Mouse (Mus musculus) C2C12 (cell line): ENCODE results near the gene Mpi. TPM values are rescaled to one million over a fixed set of nuclear protein-coding genes. Genes with fewer than 3 reads are reported as not detected.

Experiments used
- H3K27me3 ChIP-seq: one replicate; pipeline ENCODE4 v1.6.1; 2011; ENCODE audit not compliant: control insufficient read depth, insufficient read depth, insufficient read length
- H3K36me3 ChIP-seq: one replicate; pipeline ENCODE4 v1.6.1; 2011; ENCODE audit not compliant: control insufficient read depth, insufficient read depth
- H3K4me3 ChIP-seq: one replicate; pipeline ENCODE4 v1.5.1; 2011; ENCODE audit warnings: mild to moderate bottlenecking, control low read depth; ENCODE audit not compliant: poor library complexity, insufficient read depth, severe bottlenecking
- H3K79me2 ChIP-seq: one replicate; pipeline ENCODE4 v1.6.1; 2011; ENCODE audit not compliant: control insufficient read depth, insufficient read depth
- H3K79me3 ChIP-seq: one replicate; pipeline ENCODE4 v1.6.1; 2011; ENCODE audit warnings: low read depth, control low read depth
- H3ac ChIP-seq: one replicate; pipeline ENCODE3; 2011; ENCODE audit warnings: low read depth; ENCODE audit not compliant: control insufficient read depth, insufficient read length
- CEBPB ChIP-seq: IDR thresholded peaks from one replicate; pipeline ENCODE4 v1.6.1; 2011; ENCODE audit warnings: low read depth, mild to moderate bottlenecking, control low read depth, moderate library complexity
- CTCF ChIP-seq: IDR thresholded peaks from one replicate; pipeline ENCODE4 v1.5.1; 2011; ENCODE audit not compliant: control insufficient read depth, insufficient read depth, insufficient read length
- FOSL1 ChIP-seq: IDR thresholded peaks from one replicate; pipeline ENCODE4 v1.8.0; 2011; ENCODE audit warnings: mild to moderate bottlenecking, low read length; ENCODE audit not compliant: poor library complexity, insufficient read depth, severe bottlenecking
- MAX ChIP-seq: IDR thresholded peaks from one replicate; pipeline ENCODE4 v1.6.1; 2011; ENCODE audit warnings: mild to moderate bottlenecking, control low read depth
- MYOD1 ChIP-seq: IDR thresholded peaks from one replicate; pipeline ENCODE4 v1.6.1; 2011; ENCODE audit warnings: low read depth; ENCODE audit not compliant: control insufficient read depth, insufficient read length
- MYOG ChIP-seq: IDR thresholded peaks from one replicate; pipeline ENCODE4 v1.6.1; 2011; ENCODE audit not compliant: control insufficient read depth, insufficient read length; ENCODE audit errors: extremely low read depth
- USF1 ChIP-seq: IDR thresholded peaks from one replicate; pipeline ENCODE4 v1.6.1; 2011; ENCODE audit warnings: low read depth, mild to moderate bottlenecking, control low read depth, moderate library complexity
- polyA plus RNA-seq: library from polyadenylated mRNA; unstranded; fragments of >200 nt; fragmentation: generic; extraction: Trizol; gene quantifications from one replicate; pipeline ENCODE4 v1.2.1, GENCODE M21; 2012; ENCODE audit warnings: missing spikeins

Mpi gene
- polyA plus RNA-seq, 1 experiment = 35.7 TPM

DNA sequence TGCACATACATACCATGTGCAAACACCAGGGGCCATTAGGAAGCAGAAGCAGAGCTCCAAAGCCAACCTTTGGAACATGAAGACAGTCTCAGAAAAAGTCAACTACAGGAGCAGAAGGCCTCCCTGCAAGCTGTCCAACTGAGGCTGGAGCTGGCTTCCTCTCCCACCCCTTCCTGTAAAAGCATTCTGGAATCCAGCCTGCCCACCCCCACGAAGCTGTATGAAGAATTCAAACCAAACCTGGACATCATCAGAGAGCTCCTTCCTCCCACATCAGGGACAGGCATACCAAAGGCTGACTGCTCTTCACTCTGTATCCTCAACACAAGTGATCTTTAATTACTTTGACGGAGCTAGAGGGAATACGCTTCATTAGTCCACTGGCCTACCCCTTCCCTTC is 8.6 kb downstream of the Mpi start:
- TF ChIP-seq MAX = no peak
- TF ChIP-seq FOSL1 = no peak
- TF ChIP-seq CEBPB = no peak
- TF ChIP-seq MYOD1 = no peak
- no peak for TF ChIP-seq USF1
- TF ChIP-seq CTCF = no peak
- TF ChIP-seq MYOG = no peak
- Histone ChIP-seq H3K36me3 (peaks cover 71% of the 10 kb centered on the region), H3ac (no peak overlapping the region), H3K4me3 (no peak overlapping the region), H3K79me2 (peaks cover 1% of the 10 kb centered on the region), H3K27me3 (no peaks in the 10 kb centered on the region), H3K79me3 (no peaks in the 10 kb centered on the region)

DNA sequence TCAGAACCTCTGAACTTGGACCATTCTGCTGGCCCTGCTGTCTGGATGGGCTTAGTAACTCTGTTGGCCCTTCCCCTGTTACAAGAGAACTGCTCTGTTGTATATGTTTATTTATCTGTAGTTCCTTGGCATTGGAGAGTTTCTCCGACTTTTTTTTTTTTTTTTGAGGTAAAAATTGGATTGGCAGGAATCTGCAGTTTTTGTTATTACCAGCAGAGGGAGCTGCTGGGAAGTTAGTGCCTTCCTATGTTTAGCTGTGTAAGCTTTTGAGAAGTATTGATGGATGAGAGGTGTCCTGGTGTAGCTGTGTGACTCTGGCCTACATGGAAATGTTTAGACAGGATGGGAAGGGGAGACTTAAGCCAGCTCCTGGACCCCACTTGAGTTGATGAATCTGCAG is 11.3 kb downstream of the Mpi start:
- TF ChIP-seq FOSL1 (no peak), CEBPB (no peak), MYOD1 (no peak), MAX (no peak), CTCF (no peak), USF1 (no peak), MYOG (no peak)
- no peaks in the 10 kb centered on the region for H3K27me3 ChIP-seq
- H3K36me3 ChIP-seq = peaks cover 57% of the 10 kb centered on the region
- H3K79me2 ChIP-seq = peaks cover 16% of the 10 kb centered on the region
- H3K79me3 ChIP-seq = peaks cover 9% of the 10 kb centered on the region
- H3ac ChIP-seq = no peak overlapping the region
- H3K4me3 ChIP-seq = no peak overlapping the region

DNA sequence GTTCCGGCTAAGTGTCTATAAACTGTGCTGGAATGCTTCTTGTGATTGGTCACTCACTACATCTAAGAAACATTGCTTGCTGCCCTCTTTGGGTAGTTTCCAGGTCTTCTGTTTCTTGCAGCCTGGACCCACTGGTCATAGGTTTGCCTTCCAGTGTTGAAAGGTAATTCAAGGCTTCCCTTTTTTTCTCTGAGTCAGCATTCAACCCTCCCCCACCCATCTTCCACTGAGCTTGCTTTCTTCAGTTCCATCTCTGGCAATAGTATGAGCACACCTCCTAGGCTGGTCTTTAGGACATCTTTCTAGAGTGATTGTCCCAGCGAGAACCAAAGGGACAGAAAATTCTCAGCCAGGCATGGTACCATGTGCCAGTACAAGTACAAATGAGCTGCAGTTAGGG is 13.0 kb downstream of the Mpi start:
- peaks cover 52% of the 10 kb centered on the region for H3K36me3 ChIP-seq
- no peaks in the 10 kb centered on the region for H3K27me3 ChIP-seq
- no peak for TF ChIP-seq FOSL1
- TF ChIP-seq MYOD1 = no peak
- no peak for TF ChIP-seq MAX
- no peak for TF ChIP-seq CEBPB
- no peak for TF ChIP-seq MYOG
- TF ChIP-seq USF1 = no peak

GRCm38 (mm10) chr9:57537728-57538181 is 14.8 kb downstream of the Mpi start:
- H3ac ChIP-seq = peak overlapping the region; percentile 86
- peak overlapping the region; percentile 66 for H3K4me3 ChIP-seq
- H3K27me3 ChIP-seq = no peaks in the 10 kb centered on the region
- H3K79me2 ChIP-seq = peaks cover 16% of the 10 kb centered on the region
- TF ChIP-seq CEBPB (no peak), MYOD1 (no peak), CTCF (no peak), MAX (no peak), USF1 (no peak), FOSL1 (no peak), MYOG (no peak)
- H3K79me3 ChIP-seq = peaks cover 9% of the 10 kb centered on the region
- peaks cover 53% of the 10 kb centered on the region for H3K36me3 ChIP-seq

More for the DNA sequence above, 13.0 kb downstream of the Mpi start:
- Histone ChIP-seq H3K79me3 (peaks cover 9% of the 10 kb centered on the region), H3K79me2 (peaks cover 16% of the 10 kb centered on the region), H3ac (no peak overlapping the region), H3K4me3 (no peak overlapping the region)

DNA sequence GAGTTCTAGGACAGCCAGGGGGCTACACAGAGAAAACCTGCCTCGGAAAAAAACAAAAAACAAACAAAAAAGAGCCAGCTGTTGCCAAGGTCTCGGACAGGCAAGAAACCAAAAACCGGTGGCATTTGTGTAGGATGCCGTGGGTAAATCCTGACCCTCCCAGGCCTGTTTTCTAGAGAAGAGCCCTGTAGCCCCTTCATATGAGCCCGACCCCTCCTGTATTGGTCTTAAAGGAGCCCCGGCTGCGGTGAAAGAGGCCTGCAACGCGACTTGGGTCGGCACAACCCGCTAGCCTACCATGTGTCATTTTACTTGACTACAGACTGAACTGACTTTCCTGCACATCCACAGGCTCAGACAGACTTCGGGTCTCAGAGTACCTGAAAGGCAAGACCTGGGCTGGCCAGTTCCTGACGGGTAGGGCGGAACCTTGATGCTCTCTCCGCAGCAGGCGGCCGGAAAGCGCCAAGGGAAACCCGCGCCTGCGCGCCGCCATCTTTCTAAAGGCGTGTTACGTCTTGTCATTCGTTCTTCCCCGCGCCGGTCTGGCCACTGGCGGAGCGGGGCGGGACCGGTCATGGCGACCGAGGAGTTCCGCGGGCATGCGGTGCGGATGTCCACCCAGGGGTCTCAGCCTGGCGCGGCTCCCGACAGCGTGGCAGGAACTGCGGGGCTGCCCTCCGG is 15.4 kb downstream of the Mpi start, which contains the start of gene Fam219b:
Gene Fam219b, plus strand, starts transcription at position 485 of the 684 bp plus-strand sequence.
- Histone ChIP-seq H3K79me2 (peaks cover 16% of the 10 kb centered on the region), H3K36me3 (peaks cover 53% of the 10 kb centered on the region), H3K27me3 (no peaks in the 10 kb centered on the region), H3ac (peak within 1 kb of the TSS; percentile 86), H3K4me3 (peak within 1 kb of the TSS; percentile 66), H3K79me3 (peaks cover 9% of the 10 kb centered on the region)
- TF ChIP-seq USF1 (no peak), CTCF (no peak), MYOD1 (no peak), FOSL1 (no peak), MYOG (no peak), MAX (no peak), CEBPB (no peak)

- peaks cover 9% of the 10 kb centered on the region for H3K79me3 ChIP-seq
- TF ChIP-seq MYOD1 (no peak), MAX (no peak), USF1 (no peak), FOSL1 (no peak), MYOG (no peak), CEBPB (no peak), CTCF (no peak)
- peaks cover 23% of the 10 kb centered on the region for H3K79me2 ChIP-seq
- H3K27me3 ChIP-seq = no peaks in the 10 kb centered on the region
- H3ac ChIP-seq = no peak overlapping the region
- H3K36me3 ChIP-seq = peaks cover 54% of the 10 kb centered on the region
- peak overlapping the region; percentile 66 for H3K4me3 ChIP-seq
Measured at GRCm38 (mm10) chr9:57536362-57536761, 16.2 kb downstream of the Mpi start.
